Mouse (Mus musculus) testis, adult 2 months (tissue): ENCODE measurements around the gene Lnx1. TPM values are rescaled to one million over a fixed set of nuclear protein-coding genes. Genes with fewer than 3 reads are reported as not detected.

Source experiments
- H3K27ac ChIP-seq: fragments of 200-500 bp; 2 replicates; pipeline ENCODE4 v1.5.1; 2012; ENCODE audit warnings: low read depth, low read length; ENCODE audit not compliant: control insufficient read depth, insufficient read depth
- H3K27me3 ChIP-seq: fragments of 200-500 bp; 2 replicates; pipeline ENCODE4 v1.6.1; 2012; ENCODE audit warnings: mild to moderate bottlenecking, low read length, moderate library complexity; ENCODE audit not compliant: control insufficient read depth, insufficient read depth
- H3K36me3 ChIP-seq: fragments of 200-500 bp; 2 replicates; pipeline ENCODE4 v1.6.1; 2012; ENCODE audit warnings: mild to moderate bottlenecking, low read length; ENCODE audit not compliant: control insufficient read depth, insufficient read depth
- H3K4me1 ChIP-seq: fragments of 200-500 bp; 2 replicates; pipeline ENCODE4 v1.6.1; 2012; ENCODE audit warnings: low read length; ENCODE audit not compliant: control insufficient read depth, insufficient read depth
- H3K4me3 ChIP-seq: fragments of 200-500 bp; 2 replicates; pipeline ENCODE4 v1.5.1; 2012; ENCODE audit warnings: low read depth, mild to moderate bottlenecking, low read length, moderate library complexity, mixed read lengths; ENCODE audit not compliant: control insufficient read depth
- CTCF ChIP-seq: fragments of 200-500 bp; IDR thresholded peaks from 2 replicates; pipeline ENCODE4 v1.5.1; 2012; ENCODE audit warnings: low read depth, mild to moderate bottlenecking, inconsistent platforms, low read length, moderate library complexity; ENCODE audit not compliant: control insufficient read depth, insufficient read depth, insufficient replicate concordance
- POLR2A ChIP-seq: fragments of 200-500 bp; IDR thresholded peaks from 2 replicates; pipeline ENCODE4 v1.6.1; 2012; ENCODE audit warnings: low read depth, mild to moderate bottlenecking, inconsistent platforms, low read length, moderate library complexity; ENCODE audit not compliant: control insufficient read depth
- polyA plus RNA-seq: library from polyadenylated mRNA; depleted of rRNA; stranded (reverse); fragments of >200 nt; gene quantifications from 2 replicates; pipeline ENCODE4 v1.2.3, GENCODE M21; 2012

Gene Lnx1
- polyA plus RNA-seq, 1 experiment: 1.8 TPM

DNA sequence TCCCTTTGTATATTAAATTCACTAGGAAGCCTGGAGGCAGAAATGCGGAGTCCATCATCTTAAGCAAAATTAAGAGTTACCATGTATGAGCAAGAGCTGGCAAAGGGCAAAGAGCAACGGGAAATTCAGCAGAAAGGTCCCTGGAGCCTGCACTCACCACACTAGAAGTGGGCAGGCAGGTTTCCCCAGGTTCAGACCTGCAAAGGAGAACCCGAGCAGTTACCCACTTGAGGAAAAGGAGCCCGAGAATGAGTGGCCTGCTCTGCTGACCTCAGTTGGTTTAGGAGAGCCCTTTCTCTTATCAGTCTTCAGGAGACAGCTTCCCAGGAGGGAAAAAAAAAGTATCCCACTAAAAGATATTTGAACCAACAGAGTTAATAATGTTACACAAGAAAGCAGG lies 99.4 kb downstream of the Lnx1 start:
- H3K27me3 ChIP-seq: no peaks in the 10 kb centered on the region
- H3K27ac ChIP-seq: no peak overlapping the region
- TF ChIP-seq CTCF (no peak), POLR2A (no peak)
- H3K4me3 ChIP-seq: no peak overlapping the region
- H3K36me3 ChIP-seq: no peaks in the 10 kb centered on the region
- no peaks in the 10 kb centered on the region for H3K4me1 ChIP-seq

DNA sequence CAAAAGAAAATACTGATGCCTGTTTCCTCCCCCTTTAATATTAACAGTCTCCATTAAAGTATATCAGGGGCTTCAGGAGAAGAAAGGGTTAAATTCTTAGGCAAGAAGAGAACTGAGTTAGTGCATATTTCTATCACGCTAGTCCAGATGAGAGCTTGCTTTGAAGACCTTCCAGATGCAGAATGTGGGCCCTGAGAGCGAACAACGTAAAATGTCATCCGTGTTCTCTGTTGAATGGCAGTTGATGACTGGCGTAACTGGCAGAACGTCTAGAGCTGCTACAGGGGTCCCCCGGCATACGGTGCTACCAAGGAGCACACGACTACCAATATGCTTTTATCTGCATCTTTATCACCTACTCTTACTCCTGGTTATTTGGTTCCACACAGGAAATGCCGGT lies 100.3 kb downstream of the Lnx1 start:
- no peak overlapping the region for H3K27ac ChIP-seq
- H3K4me1 ChIP-seq: no peaks in the 10 kb centered on the region
- TF ChIP-seq POLR2A (no peak), CTCF (no peak)

DNA sequence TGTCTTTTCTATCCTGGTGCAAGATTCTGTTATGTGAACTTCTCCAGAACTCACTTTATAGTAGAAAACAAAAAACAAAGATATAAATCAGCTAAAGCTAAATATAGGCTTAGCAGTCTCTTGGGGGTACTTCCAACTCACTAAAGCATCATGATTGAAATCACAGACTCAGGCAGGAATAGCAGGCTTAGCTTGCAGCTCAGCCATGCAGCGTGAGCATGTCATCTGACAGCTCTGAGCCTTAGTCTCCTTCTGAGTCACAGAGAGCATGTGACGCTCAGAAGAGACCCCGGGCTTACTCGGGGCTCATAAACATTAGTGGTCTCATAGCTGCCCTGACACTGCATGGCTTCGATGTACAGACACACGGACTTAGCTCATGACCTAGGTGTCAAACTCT lies 100.7 kb downstream of the Lnx1 start:
- TF ChIP-seq CTCF (no peak), POLR2A (no peak)
- Histone ChIP-seq H3K27ac (no peak overlapping the region), H3K36me3 (no peaks in the 10 kb centered on the region), H3K4me3 (no peak overlapping the region), H3K4me1 (no peaks in the 10 kb centered on the region), H3K27me3 (no peaks in the 10 kb centered on the region)

More for the DNA sequence above, 100.3 kb downstream of the Lnx1 start:
- H3K27me3 ChIP-seq: no peaks in the 10 kb centered on the region
- no peaks in the 10 kb centered on the region for H3K36me3 ChIP-seq
- H3K4me3 ChIP-seq: no peak overlapping the region

DNA sequence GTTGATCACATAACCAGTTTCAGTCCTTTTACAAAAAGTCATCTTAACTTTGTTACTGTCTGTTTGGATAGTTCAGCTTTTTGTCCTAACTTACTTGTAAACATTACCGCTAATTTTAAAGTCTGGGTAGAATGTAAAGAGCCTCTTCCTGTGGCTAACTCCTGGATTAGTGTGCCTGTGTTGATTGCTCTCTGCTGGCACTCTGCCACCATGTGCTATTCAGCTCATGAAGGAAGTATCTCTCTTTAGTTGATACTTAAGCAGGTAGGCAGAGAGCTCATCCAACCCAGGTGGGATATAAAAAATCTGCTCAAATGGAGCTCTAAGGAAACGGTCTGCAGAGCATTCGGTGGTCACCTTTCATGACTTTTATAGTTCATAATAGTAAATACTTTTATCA lies 101.5 kb downstream of the Lnx1 start:
- TF ChIP-seq CTCF: no peak
- no peak for TF ChIP-seq POLR2A
- H3K4me1 ChIP-seq: no peaks in the 10 kb centered on the region
- H3K27me3 ChIP-seq: no peaks in the 10 kb centered on the region
- H3K27ac ChIP-seq: no peak overlapping the region
- no peak overlapping the region for H3K4me3 ChIP-seq
- no peaks in the 10 kb centered on the region; the same call in 1 of the 2 replicates for H3K36me3 ChIP-seq

DNA sequence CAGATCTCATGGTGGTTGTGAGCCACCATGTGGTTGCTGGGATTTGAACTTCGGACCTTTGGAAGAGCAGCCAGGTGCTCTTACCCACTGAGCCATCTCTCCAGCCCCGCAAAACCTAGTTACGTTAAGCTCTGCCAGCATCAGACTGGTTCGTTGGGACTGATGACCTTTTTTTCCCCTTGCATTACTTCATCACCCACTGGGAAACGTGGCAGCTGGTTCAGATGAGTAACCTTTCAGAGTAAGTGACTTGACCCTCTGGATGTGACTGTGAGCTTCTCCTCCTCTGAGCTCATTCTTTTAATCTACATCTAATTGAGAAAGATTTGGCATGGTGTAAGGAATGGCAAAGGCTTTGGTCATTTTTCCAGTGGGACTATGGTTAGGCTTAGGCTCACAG lies 102.7 kb downstream of the Lnx1 start:
- H3K4me3 ChIP-seq: no peak overlapping the region
- no peak overlapping the region for H3K27ac ChIP-seq
- H3K36me3 ChIP-seq: no peaks in the 10 kb centered on the region; the same call in 1 of the 2 replicates
- H3K4me1 ChIP-seq: no peaks in the 10 kb centered on the region
- no peaks in the 10 kb centered on the region for H3K27me3 ChIP-seq
- TF ChIP-seq POLR2A: no peak
- no peak for TF ChIP-seq CTCF

DNA sequence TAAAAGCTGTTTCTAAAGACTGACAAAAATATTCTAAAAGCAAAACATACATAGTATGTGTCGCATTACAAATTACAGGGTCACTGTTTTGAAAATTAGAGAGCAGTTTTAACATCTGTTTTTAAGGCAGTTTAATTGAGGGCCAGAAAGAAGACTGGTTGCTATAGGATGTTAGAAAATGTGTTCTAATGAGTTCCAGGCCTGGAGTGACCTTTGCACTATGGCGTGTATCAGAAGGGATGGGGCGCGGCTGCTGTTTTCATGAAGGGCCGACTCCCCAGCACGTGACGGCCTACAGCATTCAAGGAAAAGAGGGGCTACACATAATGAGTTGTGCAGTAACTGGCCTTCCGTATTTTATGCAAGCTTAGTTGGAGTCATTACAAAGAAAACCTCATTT lies 109.6 kb downstream of the Lnx1 start:
- no peaks in the 10 kb centered on the region for H3K4me1 ChIP-seq
- H3K27ac ChIP-seq: no peak overlapping the region
- H3K36me3 ChIP-seq: peaks cover 2% of the 10 kb centered on the region
- no peak overlapping the region for H3K4me3 ChIP-seq
- H3K27me3 ChIP-seq: no peaks in the 10 kb centered on the region
- TF ChIP-seq POLR2A (no peak), CTCF (no peak)

DNA sequence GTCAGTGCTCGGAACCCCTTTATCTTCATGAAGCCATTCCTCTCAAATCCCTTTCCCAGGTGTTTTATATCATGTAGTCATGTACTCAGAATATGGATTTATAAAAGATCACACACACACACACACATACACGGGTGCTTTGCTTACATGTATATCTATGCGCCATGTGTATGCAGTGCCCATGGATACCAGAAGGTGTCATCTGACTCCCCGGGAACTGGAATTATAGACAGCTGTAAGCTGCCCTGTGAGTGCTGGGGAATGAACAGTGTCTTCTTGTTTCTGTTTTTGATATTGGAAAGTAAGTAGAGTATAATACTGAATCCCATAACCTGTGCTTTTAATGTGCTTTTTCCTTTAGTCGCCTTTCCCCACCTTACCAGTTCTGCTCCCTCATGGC lies 111.3 kb downstream of the Lnx1 start:
- Histone ChIP-seq H3K36me3 (peaks cover 2% of the 10 kb centered on the region), H3K4me1 (no peaks in the 10 kb centered on the region), H3K27me3 (no peaks in the 10 kb centered on the region), H3K4me3 (no peak overlapping the region), H3K27ac (no peak overlapping the region)
- TF ChIP-seq CTCF: no peak
- TF ChIP-seq POLR2A: no peak

DNA sequence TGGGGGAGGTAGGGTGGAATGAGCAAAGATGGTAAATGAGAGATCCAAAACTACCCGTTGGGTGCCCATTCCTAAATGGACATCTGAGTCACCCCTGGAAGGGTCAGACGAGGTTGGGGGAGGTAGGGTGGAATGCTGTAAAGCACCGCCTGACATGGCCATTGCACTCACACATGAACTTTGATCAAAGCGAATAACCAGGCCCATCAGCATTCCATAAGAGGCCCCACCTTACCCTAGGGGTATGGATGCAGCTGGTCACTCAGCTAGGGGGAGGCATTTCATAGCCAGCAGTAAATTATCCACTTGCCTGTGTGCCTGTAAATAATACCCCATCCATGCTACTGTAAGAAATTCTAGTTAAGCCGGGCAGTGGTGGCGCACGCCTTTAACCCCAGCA lies 113.6 kb downstream of the Lnx1 start:
- Histone ChIP-seq H3K4me3 (no peak overlapping the region), H3K4me1 (no peaks in the 10 kb centered on the region), H3K27ac (no peak overlapping the region), H3K36me3 (peaks cover 3% of the 10 kb centered on the region), H3K27me3 (no peaks in the 10 kb centered on the region)
- no peak for TF ChIP-seq CTCF
- no peak for TF ChIP-seq POLR2A
